Mouse (Mus musculus) hindbrain, embryonic 14.5 days (tissue): ENCODE data around the gene Rcan3. TPM values are rescaled to one million over a fixed set of nuclear protein-coding genes. Genes with fewer than 3 reads are reported as not detected.

ENCODE experiments used
- ATAC-seq: fragments of 200-750 bp; cut with Nextera tagmentation; 2 replicates; pipeline ENCODE4 v1.8.0; 2017; ENCODE audit warnings: moderate number of reproducible peaks, mild to moderate bottlenecking, moderate TSS enrichment, moderate library complexity; ENCODE audit not compliant: low FRiP score
- DNase-seq: peaks from one replicate; pipeline ENCODE4 v3.0.0-alpha.2; 2015; ENCODE audit warnings: low spot score
- H3K27ac ChIP-seq: fragments of 300-500 bp; sonication (generic); 2 replicates; pipeline ENCODE4 v1.5.1; 2014; ENCODE audit warnings: mild to moderate bottlenecking, moderate library complexity
- H3K27me3 ChIP-seq: fragments of 300-500 bp; sonication (generic); 2 replicates; pipeline ENCODE4 v1.6.1; 2014; ENCODE audit warnings: mild to moderate bottlenecking, low read length, mixed read lengths; ENCODE audit not compliant: control insufficient read depth, insufficient read depth
- H3K36me3 ChIP-seq: fragments of 300-500 bp; sonication (generic); replicated peaks from 2 replicates; pipeline ENCODE4 v1.6.1; 2014; ENCODE audit not compliant: control insufficient read depth, insufficient read depth
- H3K4me1 ChIP-seq: fragments of 300-500 bp; sonication (generic); replicated peaks from 2 replicates; pipeline ENCODE4 v1.6.1; 2014; ENCODE audit warnings: antibody characterized with exemption, low read length, mixed read lengths; ENCODE audit not compliant: control insufficient read depth, insufficient read depth
- H3K4me2 ChIP-seq: fragments of 300-500 bp; sonication (generic); replicated peaks from 2 replicates; pipeline ENCODE4 v1.6.1; 2014; ENCODE audit warnings: mild to moderate bottlenecking, moderate library complexity
- H3K4me3 ChIP-seq: fragments of 300-500 bp; sonication (generic); replicated peaks from 2 replicates; pipeline ENCODE4 v1.5.1; 2014; ENCODE audit warnings: mild to moderate bottlenecking, low read length
- H3K9ac ChIP-seq: fragments of 300-500 bp; sonication (generic); 2 replicates; pipeline ENCODE4 v1.6.1; 2014
- H3K9me3 ChIP-seq: fragments of 300-500 bp; sonication (generic); 2 replicates; pipeline ENCODE4 v1.6.1; 2016; ENCODE audit warnings: low read length; ENCODE audit not compliant: control insufficient read depth
- WGBS: fragments of 180-500 bp; shearing (Covaris S2); extraction: QIAGEN DNeasy Blood & Tissue Kit; methylation state at CpG from one replicate; pipeline ENCODE4 v1.1.7; 2014; 5-methylcytosine and 5-hydroxymethylcytosine counted together
- polyA plus RNA-seq: library from polyadenylated mRNA; unstranded; fragments of >200 nt; fragmentation: Nextera tagmentation; extraction: Ambion mirVana; gene quantifications from 2 replicates; pipeline ENCODE4 v1.2.1, GENCODE M21; 2014

Rcan3 gene
- polyA plus RNA-seq, 1 experiment from 2014 or later = 48.8 TPM

- no peak overlapping the region for H3K27ac ChIP-seq
- WGBS = 4% methylated on average over 15 of the region's 15 CpGs
- no peak for DNase-seq
- H3K9me3 ChIP-seq = no peaks in the 10 kb centered on the region
- peaks cover 8% of the 10 kb centered on the region; the same call in 1 of the 2 replicates for H3K4me1 ChIP-seq
- peak overlapping the region; percentile 21 for H3K4me2 ChIP-seq
- ATAC-seq = no peak
- no peak overlapping the region for H3K4me3 ChIP-seq
- H3K27me3 ChIP-seq = no peaks in the 10 kb centered on the region
- H3K9ac ChIP-seq = no peak overlapping the region
- no peaks in the 10 kb centered on the region for H3K36me3 ChIP-seq
These were observed 5.6 kb upstream of the Rcan3 start for GRCm38 (mm10) chr4:135439188-135439647.

DNA sequence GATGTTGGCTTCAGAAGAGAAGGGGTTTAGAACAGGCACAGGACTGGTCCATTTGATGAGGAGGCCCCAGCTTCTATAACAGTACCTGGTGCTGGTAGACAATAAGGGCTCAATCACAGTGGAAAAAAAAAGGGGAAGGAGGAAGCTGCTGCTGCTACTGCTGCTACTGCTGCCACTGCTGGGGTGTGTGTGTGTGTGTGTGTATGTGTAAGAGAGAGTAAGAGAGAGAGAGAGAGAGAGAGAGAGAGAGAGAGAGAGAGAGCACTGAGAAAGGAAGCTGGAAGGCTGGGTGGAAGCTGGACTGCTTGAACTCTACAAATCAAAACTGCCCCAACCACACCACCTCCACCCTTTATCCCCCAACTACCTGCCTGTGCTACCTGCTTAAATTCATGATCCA, 4.3 kb upstream of the Rcan3 start:
- Histone ChIP-seq H3K4me1 (peaks cover 8% of the 10 kb centered on the region), H3K36me3 (no peaks in the 10 kb centered on the region), H3K27me3 (no peaks in the 10 kb centered on the region), H3K4me3 (no peak overlapping the region), H3K9me3 (no peaks in the 10 kb centered on the region), H3K4me2 (no peak overlapping the region), H3K9ac (no peak overlapping the region), H3K27ac (no peak overlapping the region)
- no peak for DNase-seq
- ATAC-seq = no peak

- no peak overlapping the region for H3K27ac ChIP-seq
- no peaks in the 10 kb centered on the region for H3K27me3 ChIP-seq
- WGBS = 64% methylated on average over 13 of the region's 13 CpGs
- DNase-seq = no peak
- H3K9ac ChIP-seq = no peak overlapping the region
- no peak overlapping the region for H3K4me2 ChIP-seq
- H3K36me3 ChIP-seq = no peaks in the 10 kb centered on the region
- peaks cover 11% of the 10 kb centered on the region for H3K4me1 ChIP-seq
- no peaks in the 10 kb centered on the region for H3K9me3 ChIP-seq
- no peak for ATAC-seq
- H3K4me3 ChIP-seq = no peak overlapping the region
These were observed 2.6 kb upstream of the Rcan3 start for GRCm38 (mm10) chr4:135436291-135436690.

DNA sequence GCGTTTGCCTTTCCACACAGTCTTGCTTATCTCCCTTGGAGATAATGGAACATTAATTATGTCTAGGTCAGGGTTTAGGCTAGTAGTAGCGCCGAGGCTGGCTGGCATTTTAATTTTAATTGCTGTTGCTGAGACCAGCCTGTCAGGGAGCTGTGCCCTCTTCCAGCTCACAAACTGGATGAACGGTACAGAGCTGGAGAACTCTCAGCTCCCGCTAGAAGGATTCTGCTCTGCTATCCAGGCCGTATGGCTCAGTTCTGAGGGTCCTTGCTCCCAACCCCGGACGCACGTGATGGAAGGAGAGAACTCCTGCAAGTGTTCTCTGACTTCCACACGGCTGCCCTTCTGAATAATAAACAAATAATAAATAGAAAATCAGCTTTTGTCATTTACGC, 739 bp upstream of the Rcan3 start:
- 21% methylated on average over 11 of the region's 11 CpGs for WGBS
- peak; percentile 45 for DNase-seq
- H3K4me2 ChIP-seq = peak overlapping the region; percentile 96

GRCm38 (mm10) chr4:135433086-135433442, 589 bp downstream of the Rcan3 start:
- no peaks in the 10 kb centered on the region for H3K27me3 ChIP-seq
- peak overlapping the region; percentile 60; the same call in 1 of the 2 replicates for H3K27ac ChIP-seq
- H3K9me3 ChIP-seq = no peaks in the 10 kb centered on the region
- peak overlapping the region; percentile 77 for H3K4me3 ChIP-seq
- peak overlapping the region; percentile 96 for H3K4me2 ChIP-seq
- peak overlapping the region; percentile 87 for H3K9ac ChIP-seq
- DNase-seq = peak; percentile 33
- peaks cover 7% of the 10 kb centered on the region for H3K4me1 ChIP-seq
- no peaks in the 10 kb centered on the region for H3K36me3 ChIP-seq
- ATAC-seq = no peak
- 6% methylated on average over 10 of the region's 10 CpGs for WGBS

More for the DNA sequence above, 739 bp upstream of the Rcan3 start:
- H3K27me3 ChIP-seq = no peaks in the 10 kb centered on the region
- H3K9me3 ChIP-seq = no peaks in the 10 kb centered on the region
- H3K36me3 ChIP-seq = no peaks in the 10 kb centered on the region
- peak; percentile 21; the same call in 1 of the 2 replicates for ATAC-seq
- H3K4me3 ChIP-seq = peak overlapping the region; percentile 77
- peak overlapping the region; percentile 72 for H3K9ac ChIP-seq
- H3K4me1 ChIP-seq = peaks cover 10% of the 10 kb centered on the region
- H3K27ac ChIP-seq = peak overlapping the region; percentile 83

- H3K4me3 ChIP-seq = no peak overlapping the region
- no peaks in the 10 kb centered on the region for H3K9me3 ChIP-seq
- no peak overlapping the region for H3K9ac ChIP-seq
- peaks cover 7% of the 10 kb centered on the region for H3K4me1 ChIP-seq
- ATAC-seq = no peak
- WGBS = 77% methylated on average over 8 of the region's 8 CpGs
- no peak overlapping the region for H3K4me2 ChIP-seq
- no peak overlapping the region for H3K27ac ChIP-seq
- no peak for DNase-seq
- no peaks in the 10 kb centered on the region for H3K27me3 ChIP-seq
- H3K36me3 ChIP-seq = peaks cover under 1% of the 10 kb centered on the region; the same call in 1 of the 2 replicates
These were observed 3.5 kb downstream of the Rcan3 start for GRCm38 (mm10) chr4:135429990-135430760.

DNA sequence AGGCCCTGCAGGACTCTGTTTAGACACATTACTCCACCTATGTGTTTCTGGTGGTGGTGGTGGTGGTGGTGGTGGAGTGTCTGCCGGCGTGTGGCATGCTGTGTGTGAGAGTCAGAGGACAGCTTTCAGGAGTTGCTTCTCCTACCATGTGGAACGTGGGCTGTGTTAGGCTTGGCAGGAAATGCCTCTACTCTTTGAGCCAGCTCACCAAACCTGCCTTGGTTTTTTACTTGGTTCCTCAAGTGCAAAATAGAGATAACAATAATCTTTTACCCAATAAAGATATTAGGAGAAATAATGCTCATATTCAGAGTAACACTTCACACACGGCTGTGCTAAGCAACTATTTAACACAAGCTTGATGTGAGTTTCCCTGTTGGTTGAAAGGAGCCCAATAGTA, 4.3 kb downstream of the Rcan3 start:
- ATAC-seq = no peak
- no peaks in the 10 kb centered on the region for H3K27me3 ChIP-seq
- H3K36me3 ChIP-seq = peaks cover 7% of the 10 kb centered on the region
- H3K27ac ChIP-seq = no peak overlapping the region
- no peak overlapping the region for H3K4me3 ChIP-seq
- H3K9ac ChIP-seq = no peak overlapping the region
- peaks cover 3% of the 10 kb centered on the region for H3K4me1 ChIP-seq
- H3K9me3 ChIP-seq = no peaks in the 10 kb centered on the region
- 95% methylated on average over 4 of the region's 4 CpGs for WGBS
- no peak for DNase-seq
- H3K4me2 ChIP-seq = no peak overlapping the region

DNA sequence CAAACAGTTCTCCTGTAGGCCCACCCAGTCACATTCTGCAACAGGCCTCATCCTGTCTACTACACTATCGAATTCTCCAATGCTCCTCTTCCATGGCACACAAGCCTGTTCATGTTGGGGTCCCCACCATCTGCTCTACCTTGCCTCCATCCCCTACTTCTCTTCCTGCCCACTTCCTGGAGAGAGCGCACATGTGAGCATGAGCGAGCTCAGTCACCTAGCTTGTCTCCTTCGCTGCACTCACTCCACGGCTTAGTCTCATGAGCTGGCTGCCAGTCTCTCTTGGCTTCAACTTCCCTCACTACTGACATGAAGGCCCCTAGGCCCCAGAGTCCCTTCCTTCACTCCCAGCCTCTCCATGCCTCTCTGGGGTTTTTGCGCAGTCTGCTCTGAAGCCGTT, 7.1 kb downstream of the Rcan3 start:
- no peak overlapping the region for H3K9ac ChIP-seq
- ATAC-seq = no peak

GRCm38 (mm10) chr4:135425625-135426024, 8.0 kb downstream of the Rcan3 start:
- ATAC-seq (no peak), DNase-seq (no peak)
- WGBS = 88% methylated on average over 9 of the region's 9 CpGs
- no peak overlapping the region for H3K9ac ChIP-seq
- H3K27ac ChIP-seq = no peak overlapping the region
- H3K9me3 ChIP-seq = no peaks in the 10 kb centered on the region
- H3K4me1 ChIP-seq = no peaks in the 10 kb centered on the region
- no peak overlapping the region for H3K4me3 ChIP-seq
- no peak overlapping the region for H3K4me2 ChIP-seq
- H3K27me3 ChIP-seq = no peaks in the 10 kb centered on the region
- peaks cover 42% of the 10 kb centered on the region for H3K36me3 ChIP-seq

More for the DNA sequence above, 7.1 kb downstream of the Rcan3 start:
- no peaks in the 10 kb centered on the region for H3K4me1 ChIP-seq
- whole genome bisulfite sequencing = 96% methylated on average over 7 of the region's 7 CpGs
- H3K9me3 ChIP-seq = no peaks in the 10 kb centered on the region
- H3K27me3 ChIP-seq = no peaks in the 10 kb centered on the region
- H3K36me3 ChIP-seq = peaks cover 33% of the 10 kb centered on the region
- H3K4me3 ChIP-seq = no peak overlapping the region
- no peak for DNase-seq
- H3K27ac ChIP-seq = no peak overlapping the region
- no peak overlapping the region for H3K4me2 ChIP-seq
